Mouse (Mus musculus): Measurements from ENCODE around the gene Kif1b. TPM values are rescaled to one million over a fixed set of nuclear protein-coding genes. Genes with fewer than 3 reads are reported as not detected.

Gene Kif1b
- 12.4 to 17.7 TPM (median 13.5 TPM) in 4 replicates for total RNA-seq (2023; ENCODE audit: inconsistent age)

DNA sequence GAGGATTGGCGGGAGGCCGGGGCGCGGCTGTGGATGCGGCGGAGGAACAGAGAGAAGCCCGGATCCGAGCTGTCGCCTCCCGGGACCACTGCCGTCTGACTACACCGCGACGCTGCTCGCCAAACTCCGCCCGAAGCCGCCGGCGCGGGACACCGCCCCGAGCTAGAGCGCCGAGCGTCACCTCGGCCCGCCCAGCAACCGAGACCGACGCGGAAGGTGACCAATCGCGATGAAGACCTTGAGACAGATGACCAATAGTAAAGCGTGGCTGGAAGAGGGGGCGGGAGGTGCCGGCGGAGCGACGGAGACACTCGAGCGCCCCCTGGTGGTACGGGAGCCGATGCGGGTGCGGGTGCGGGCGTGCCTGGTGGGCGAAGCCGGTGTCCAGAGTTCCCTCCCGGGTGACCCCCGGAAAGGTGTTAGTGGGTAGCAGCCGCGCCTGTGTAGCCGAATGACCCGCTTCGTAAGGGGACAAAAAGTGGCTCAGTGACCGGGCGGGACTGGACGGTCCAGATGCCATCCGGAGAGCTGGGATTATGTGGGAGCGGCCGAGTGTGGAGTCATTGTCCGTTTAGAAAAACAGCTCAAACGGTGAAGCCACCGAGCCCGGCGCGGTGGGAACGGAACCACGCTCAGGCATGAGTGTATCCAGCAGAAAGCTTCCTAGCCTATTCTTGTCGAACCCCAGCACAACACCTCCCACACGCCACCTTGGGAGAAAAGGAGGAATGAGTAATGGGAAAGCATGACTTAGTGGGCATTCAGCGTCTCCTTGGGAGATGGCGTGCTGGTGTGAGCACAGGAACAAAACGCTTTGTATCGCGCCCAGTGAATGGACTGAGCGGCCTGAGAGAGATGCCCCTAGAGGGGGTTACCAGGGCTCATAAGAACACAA lies at the start of gene Kif1b:
Gene Kif1b (minus strand): TSS at position 98 of the 895 bp plus-strand sequence.

DNA sequence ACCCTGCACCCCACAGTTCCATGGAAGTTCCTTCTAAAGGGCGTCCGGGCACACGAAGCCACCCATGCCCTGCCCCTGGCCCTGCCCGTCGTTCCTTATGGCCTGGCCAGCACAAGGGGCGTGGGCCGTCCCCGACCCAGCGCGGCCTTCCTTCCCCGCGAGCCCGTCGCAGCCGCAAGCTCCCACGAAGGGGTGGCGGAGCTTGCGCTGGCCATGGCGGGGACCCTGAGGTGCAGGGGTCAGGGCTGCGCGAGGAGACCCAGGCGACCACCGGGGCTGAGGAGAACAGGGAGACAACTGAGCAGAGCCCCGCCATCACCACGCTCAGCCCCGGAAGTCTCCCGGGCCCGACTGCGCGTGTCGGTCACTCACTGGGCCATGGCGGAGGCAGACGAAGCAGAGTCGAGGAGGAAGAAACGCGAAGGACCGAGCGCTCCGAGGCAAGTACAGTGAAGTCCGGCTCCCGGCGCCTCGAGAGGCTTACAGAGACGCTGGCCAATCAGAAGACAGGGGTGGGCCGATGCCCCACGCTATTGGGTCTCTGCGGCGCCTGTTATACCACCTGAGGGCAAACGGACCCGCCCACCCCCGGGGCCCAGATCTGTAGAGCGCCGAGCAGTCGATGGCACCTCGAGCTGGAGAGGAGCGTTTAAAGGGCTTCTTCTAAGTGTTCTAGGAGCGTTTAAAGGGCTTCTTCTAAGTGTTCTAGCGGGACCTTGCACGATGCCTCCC lies 141.1 kb downstream of the Kif1b start, which contains the start of gene Pgd:
Gene Pgd (minus strand): TSS at position 557 of the 732 bp plus-strand sequence.

DNA sequence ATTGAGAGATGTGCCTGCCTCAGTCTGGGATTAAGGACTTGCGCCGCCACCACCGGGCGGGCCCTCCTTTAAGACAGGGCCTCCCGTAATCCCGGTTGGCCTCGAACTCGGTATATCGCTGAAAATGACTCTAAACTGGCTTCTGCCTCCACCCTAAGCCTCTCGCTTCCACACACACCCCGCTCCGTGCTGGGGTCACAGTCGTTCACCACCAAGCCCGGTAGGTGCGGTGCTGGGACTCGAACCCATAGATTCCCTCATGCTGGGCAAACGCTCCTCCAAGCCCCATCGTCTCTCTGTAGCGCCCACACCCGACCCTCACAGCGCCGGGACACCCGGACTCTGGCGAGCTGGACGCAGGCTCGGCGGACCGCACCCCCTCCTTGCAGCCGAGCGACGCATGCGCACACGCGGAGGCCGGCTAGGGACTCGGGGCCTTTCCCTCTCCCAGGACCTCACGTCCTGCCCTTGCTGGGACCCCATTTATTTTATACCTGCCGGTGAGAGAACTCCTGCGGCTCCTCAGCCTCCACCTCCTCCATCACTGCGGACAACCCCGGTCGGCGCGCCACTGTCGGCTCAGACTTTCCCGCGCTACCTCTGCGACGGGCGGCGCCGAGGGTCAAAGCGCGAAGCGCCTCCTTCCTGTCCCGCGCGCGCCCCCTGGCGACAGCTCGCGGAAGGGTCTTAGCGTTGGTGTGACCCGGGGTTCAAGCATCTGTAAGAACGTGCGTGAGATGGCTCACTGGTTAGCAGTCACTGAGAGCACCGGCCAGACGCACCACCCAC lies 170.3 kb downstream of the Kif1b start, which contains the start of gene Cenps:
Gene Cenps (minus strand): TSS at position 648 of the 789 bp plus-strand sequence.

DNA sequence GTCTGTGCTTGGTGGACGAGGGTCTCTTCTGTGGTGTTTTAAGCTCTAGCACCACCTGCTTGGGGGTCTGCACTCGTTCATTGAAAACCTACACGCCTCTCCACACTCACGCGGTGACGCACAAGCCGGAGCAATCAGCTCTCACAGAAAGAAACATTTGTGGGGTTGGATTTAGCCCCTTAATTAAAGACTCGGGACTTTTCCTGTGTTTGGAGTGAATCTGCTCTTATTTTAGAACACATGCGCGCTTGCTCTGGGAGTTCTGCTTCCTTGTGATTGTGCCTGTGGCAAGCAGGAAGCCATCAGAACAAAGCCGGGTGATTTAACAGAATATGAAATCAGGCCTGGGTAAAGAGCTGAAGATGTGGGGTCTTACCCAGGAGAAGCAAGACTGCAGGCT lies 180.8 kb downstream of the Kif1b start, which contains the start of gene Cort:
Gene Cort (minus strand): TSS at position 101 of the 400 bp plus-strand sequence.

Other genes with a start within 250 kb of the Kif1b start
- 28.9 to 34.9 TPM (median 31.1 TPM) in 4 replicates for gene Pex14, start 207.8 kb downstream of the Kif1b start, total RNA-seq (2023; ENCODE audit: inconsistent age)
- gene Dffa, start 203.5 kb downstream of the Kif1b start, total RNA-seq (2023; ENCODE audit: inconsistent age): 35.5 to 42.0 TPM (median 38.7 TPM) in 4 replicates
- gene Cort, start 180.9 kb downstream of the Kif1b start, total RNA-seq (2023; ENCODE audit: inconsistent age): 4.7 to 6.1 TPM (median 5.5 TPM) in 4 replicates
- gene Cenps, start 170.1 kb downstream of the Kif1b start, total RNA-seq (2023; ENCODE audit: inconsistent age): 29.0 to 40.2 TPM (median 32.0 TPM) in 4 replicates
- gene Pgd, start 140.9 kb downstream of the Kif1b start, total RNA-seq (2023; ENCODE audit: inconsistent age): 56.9 to 61.7 TPM (median 59.5 TPM) in 4 replicates
- 68.0 to 79.9 TPM (median 73.1 TPM) in 4 replicates for gene Ube4b, start 119.1 kb upstream of the Kif1b start, total RNA-seq (2023; ENCODE audit: inconsistent age)
- not detected in 4 replicates for gene Rbp7, start 147.3 kb upstream of the Kif1b start, total RNA-seq (2023; ENCODE audit: inconsistent age)
- not detected in 4 replicates for gene Tmem274, start 169.7 kb upstream of the Kif1b start, total RNA-seq (2023; ENCODE audit: inconsistent age)
- 4.9 to 7.9 TPM (median 6.5 TPM) in 4 replicates for gene Nmnat1, start 177.5 kb upstream of the Kif1b start, total RNA-seq (2023; ENCODE audit: inconsistent age)
- 29.4 to 46.9 TPM (median 35.6 TPM) in 4 replicates for gene Lzic, start 177.5 kb upstream of the Kif1b start, total RNA-seq (2023; ENCODE audit: inconsistent age)
- gene Ctnnbip1, start 210.5 kb upstream of the Kif1b start, total RNA-seq (2023; ENCODE audit: inconsistent age): 0.45 to 1.5 TPM (median 1.2 TPM) in 4 replicates